Mouse (Mus musculus) testis, adult 2 months (tissue): ENCODE results near the gene Lemd2.

Source experiments
- CTCF ChIP-seq: fragments of 200-500 bp; IDR thresholded peaks from 2 replicates; pipeline ENCODE4 v1.5.1; 2012; ENCODE audit warnings: low read depth, mild to moderate bottlenecking, inconsistent platforms, low read length, moderate library complexity; ENCODE audit not compliant: control insufficient read depth, insufficient read depth, insufficient replicate concordance
- POLR2A ChIP-seq: fragments of 200-500 bp; IDR thresholded peaks from 2 replicates; pipeline ENCODE4 v1.6.1; 2012; ENCODE audit warnings: low read depth, mild to moderate bottlenecking, inconsistent platforms, low read length, moderate library complexity; ENCODE audit not compliant: control insufficient read depth

DNA sequence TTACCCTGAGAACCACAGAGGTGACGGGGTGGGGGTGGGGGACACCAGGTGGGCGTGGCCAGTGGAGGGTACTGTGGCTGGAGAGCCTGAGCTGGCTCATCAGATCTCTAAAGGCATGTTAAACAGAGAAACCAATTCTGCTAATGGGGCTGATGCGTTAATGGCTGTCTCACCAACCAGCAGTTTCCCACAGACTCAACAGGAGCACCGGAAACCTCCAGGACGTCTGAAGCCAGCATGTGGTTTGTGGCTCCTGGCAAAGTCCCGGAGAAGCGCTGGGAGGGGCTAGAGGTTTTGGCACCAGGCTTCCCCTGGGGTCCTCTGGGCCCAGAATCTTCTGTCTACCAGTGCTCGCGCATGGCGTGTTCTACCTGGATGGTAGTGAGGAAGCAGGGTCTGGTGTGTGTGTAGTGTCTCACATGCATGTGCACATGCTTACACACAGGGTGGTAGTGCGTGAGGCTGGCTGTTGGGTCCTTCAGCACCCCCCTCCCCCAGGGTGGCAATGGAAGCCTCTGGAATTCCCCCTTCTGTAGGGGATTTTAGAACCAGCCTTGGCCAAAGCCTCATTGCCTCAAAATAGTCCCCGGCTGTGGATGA, 24.5 kb downstream of the Lemd2 start:
- TF ChIP-seq POLR2A (no peak), CTCF (no peak)
